Mouse (Mus musculus): ENCODE measurements around the gene Afm.

DNA sequence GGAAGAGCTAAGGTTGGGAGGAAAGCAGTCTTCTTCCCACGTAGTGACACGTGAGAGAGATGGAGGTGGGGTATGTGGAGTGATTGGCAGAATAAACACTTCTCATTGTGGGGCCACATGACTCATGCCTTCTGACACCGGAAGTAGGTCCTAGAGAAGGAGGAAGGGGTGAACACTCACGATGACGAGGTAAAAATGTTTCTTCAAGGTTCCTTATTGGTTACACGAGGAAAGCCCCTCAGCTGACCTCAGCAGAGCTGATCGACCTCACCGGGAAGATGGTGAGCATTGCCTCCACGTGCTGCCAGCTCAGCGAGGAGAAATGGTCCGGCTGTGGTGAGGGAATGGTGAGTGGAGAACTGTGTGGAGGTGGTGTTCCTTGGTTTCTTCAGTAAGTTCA, 14.0 kb upstream of the Afm start:
- TF ChIP-seq CTCF (IDR thresholded peaks at IDR 0.05; ENCODE audit: insufficient read depth, low read depth, low read length), result no peak
- TF ChIP-seq POLR2A (IDR thresholded peaks at IDR 0.05; ENCODE audit: insufficient read depth, low read depth, low read length), result no peak

Measured in olfactory bulb, adult 2 months (tissue).